Mouse (Mus musculus) cerebellum, adult 8-10 months (tissue): ENCODE data around the gene Fut4.
A peak's percentile ranks its signal among the peaks of the same experiment; 100 is the strongest.
"Not testable (repeated sequence)": the region's sequence is repeated elsewhere in the genome, so short reads cannot be mapped to it uniquely, and the experiment has no call there.

ENCODE experiments used
- DNase-seq: peaks from one replicate; pipeline ENCODE4 v3.0.0; 2022

Fut4 gene

DNA sequence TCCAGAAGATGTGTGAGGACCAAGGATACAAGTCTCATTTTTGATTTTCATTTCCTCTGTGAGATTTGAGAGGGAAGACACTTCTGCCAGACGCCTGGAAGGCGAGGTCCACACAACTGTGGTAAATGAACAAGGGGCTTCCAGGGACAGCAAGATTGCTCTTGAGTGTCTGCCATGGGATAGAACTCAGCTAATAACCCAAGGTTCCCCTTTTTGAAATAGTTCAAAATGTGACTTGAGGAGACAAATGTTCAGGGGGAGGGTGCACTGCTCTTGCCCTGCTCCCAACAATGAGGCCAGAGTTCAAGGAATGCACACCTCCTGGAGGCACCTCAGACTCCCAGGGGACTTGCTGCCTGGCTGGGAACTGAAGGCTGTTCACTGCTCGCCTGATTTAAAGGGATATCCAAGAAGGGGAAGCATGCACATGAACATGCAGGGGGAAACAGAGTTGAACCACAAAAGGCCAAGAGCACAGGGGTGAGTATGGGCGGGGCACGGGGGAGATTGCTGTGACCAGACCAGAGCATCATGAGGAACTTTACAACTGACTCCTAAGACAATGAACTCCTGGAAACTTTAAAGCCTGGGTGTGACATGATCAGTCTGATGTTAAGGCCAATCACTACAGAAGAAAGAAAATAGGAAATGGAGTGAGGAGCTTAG, 27.3 kb downstream of the Fut4 start:
- no peak for DNase-seq

DNA sequence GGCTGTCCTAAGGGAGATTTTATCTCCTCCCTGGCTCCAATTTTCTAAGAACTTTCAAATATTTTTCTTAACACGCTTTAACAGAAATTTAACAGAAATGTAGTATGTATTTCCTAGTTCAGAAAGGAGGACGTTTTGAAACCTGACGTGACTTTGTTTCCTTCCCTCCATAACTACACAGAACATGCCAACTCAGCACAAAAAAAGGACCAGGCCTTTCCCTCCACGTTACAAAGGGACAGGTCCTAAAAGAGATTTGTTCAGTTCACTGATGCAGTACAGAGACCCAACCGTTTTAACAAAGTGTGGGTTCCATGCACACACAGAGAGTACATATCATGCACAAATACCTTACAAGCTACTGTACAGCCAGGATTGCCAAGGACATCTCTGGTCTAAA, 30.6 kb downstream of the Fut4 start:
- no peak for DNase-seq

DNA sequence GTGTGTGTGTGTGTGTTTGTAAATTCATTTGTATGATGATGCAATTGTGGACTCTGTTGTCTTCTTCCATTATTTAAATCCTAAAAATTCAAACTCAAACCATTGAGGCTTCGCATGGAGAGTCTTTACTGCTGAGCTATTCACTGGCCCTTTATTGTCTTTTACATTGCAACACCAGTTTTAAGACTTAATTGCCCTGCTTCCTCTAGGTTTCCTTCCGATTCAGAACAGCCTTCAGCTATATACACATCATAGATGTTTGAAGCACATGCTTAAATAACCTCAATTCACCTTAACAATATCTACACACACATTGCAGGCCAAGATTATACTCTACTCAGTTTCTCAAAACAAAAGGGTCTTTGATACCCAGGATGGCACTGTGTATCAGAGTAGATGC, 31.8 kb downstream of the Fut4 start:
- DNase-seq, result no peak

DNA sequence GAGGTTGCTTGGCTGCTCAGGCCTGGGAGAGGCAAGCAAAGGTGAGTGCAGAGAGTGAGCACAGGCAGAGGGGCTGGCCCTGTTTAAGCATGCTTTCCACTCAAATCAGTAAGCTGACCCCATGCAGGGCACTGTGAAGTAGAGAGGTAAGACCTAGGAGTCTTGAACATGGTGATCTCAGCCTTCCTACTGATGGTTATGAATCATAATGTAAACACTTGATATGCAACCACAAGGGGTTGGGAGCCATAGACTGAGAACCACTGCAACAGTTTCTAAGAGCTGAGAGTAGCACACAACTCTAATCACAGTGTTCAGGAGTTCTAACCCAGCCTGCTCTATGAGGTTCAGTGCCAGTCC, 33.9 kb downstream of the Fut4 start:
- no peak for DNase-seq

DNA sequence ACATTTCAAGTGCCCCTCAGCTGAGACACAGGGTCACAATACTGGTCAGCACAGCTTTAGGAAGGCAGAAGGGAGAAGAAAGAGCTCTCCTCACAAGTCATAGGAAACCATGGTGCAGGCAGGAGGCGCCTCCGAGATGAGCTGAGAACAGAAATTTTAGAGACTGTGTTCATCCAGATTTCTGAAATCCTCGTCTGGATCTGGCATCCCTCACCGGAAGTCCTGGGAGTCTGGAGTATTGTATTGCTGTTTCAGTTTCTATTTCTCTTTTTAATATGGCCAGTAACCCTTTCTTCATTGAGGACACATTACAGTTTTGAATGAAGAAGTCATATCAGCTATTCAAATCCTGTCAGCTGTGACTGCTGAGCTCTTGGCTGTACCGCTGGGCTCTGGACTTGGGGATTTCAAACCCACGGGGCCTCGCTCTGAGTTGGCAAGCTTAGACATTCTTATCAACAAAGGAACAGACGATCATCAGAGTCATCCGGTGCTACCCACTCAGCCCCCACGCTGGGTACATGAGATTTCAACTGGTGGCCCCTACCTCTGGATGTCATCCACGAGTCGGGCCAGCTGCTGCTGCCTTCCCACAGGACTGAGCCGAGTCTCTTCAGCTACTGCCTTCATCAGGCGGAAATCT, 34.4 kb downstream of the Fut4 start:
- DNase-seq, result no peak

DNA sequence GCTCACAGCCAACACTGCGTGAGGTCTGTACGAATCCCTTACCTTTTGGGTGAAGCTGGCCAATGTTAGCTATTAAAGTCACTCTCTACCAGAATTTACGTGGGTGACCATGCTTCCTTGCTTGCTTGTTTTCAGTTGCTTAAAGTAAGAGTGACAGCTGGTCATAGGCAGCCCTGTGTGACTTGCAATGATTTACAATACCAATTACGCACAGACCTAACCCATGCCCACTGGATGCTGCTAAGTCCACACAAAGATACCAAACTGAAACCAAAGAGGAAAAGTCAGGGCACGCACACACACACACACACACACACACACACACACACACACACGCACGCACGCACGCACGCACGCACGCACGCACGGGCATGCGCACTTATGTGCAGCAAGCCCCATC, 36.9 kb downstream of the Fut4 start:
- DNase-seq, result no peak

DNA sequence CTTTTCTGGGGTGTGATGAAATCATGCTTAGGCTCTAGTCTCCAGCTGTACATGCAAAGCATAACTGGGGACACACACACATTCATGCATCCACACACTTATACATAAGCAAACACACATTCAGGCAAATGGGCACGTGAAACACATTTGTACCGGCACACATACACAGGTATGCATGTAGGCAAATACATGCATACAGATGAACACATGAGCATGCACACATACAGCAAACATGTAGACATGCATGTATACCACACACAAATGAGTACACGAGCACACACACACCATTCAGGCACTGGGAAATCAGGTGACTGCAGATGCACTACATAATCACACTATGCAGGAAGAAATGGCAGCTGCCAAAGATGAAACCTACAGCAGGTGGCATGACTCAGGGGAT, 41.3 kb downstream of the Fut4 start:
- no peak for DNase-seq

DNA sequence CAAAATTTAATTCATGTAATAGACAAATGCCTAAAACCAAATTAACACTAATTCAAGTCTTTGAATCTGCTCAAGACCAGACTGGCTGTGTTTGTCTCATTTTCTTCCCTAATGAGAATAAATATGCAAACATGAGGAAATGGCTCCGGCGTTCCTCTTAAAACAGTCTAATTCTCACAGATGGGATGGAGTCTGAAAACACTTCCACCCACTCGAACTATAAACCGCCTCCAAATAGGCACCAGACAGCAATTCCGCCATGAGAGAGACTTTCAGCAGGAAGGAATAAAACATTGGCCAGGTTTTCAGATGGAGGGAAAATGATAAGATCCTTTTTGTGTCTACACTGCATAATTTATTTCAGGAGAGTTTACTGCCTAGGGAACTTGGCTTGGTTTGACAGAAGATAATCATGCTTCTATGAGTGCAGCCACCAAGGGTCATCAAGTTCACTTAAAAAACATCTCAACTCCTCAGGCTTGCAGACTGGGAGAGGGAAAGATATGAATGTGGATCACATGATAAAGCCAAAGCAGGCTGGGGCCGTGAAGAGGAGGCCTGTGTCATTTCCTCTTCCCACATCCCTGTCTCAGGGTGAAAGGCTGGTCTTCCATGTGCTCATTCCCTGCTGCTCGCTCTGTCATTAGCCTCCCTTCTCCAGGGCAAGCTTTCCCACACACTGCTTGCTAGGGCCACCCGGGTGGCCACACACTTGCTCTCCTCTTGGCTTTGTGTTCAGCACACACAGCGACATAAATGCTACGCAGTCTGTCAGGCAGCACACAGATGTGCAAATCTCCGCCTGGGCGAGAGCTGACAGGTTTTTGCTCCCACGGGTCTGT, 46.7 kb downstream of the Fut4 start:
- DNase-seq, result no peak

DNA sequence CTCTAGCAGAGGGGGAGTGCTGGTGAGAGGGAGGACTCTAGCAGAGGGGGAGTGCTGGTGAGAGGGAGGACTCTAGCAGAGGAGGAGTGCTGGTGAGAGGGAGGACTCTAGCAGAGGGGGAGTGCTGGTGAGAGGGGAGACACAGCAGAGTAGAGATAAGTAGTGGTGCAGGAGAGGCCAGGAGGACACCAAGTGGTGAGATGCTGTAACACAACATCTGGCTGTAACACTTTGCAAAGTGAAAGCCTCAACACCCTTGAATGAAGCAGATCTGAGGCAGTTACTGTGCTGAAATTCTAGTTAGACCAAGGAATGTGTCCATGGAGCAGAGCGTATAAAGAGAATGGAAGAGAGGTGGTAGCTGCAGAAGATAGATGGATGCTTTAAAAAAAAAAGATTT, 51.4 kb downstream of the Fut4 start:
- DNase-seq, result not testable (repeated sequence)

DNA sequence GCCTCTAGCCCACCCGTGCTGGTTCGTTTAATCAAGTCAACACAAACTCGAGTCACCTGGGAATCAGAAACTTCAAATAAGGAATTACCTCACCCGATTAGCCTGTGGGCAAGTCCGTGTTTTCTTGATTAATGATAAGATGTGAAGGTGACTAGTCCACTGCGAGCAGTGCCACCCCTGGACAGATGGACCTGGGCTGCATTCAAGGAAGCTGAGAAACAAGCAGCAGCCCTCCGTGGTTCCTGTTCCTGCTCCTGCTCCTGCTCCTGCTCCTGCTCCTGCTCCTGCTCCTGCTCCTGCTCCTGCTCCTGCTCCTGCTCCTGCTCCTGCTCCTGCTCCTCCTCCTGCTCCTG, 52.9 kb downstream of the Fut4 start:
- no peak for DNase-seq

DNA sequence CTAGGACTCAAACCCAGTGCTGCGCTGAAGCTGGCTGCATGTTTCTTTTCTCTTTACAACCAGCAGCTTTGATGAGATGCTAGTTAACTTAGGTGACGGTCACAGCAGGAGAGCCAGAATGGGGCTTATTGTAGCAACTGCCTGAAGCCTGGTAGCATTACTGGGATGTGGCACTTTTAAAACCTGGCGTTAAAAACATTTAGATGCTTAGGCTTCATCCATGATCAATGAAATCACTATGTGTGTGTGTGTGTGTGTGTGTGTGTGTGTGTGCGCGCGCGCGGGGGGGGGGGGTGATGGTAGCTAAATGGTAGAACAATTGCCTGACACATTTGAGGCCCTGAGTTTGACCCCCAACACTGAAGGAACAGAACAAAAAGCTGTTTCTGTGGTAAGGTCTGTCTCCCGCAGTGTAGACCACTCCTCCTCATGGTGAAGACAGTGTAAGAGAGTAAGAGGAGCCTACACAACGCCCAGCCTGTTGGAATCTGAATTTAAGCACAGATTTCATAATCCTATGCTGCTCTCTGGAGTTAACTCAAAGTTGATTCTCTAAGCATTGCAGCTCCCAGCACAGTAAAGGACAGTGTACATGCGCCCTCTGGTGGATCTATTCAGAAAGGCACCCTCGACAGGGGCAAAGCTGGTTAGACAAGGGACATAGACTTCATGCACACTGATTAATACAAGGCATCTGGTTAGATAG, 53.5 kb downstream of the Fut4 start:
- DNase-seq, result peak; percentile 77
